Mouse (Mus musculus): ENCODE results near the gene Phactr2. TPM values are rescaled to one million over a fixed set of nuclear protein-coding genes. Genes with fewer than 3 reads are reported as not detected.

The Phactr2 gene
- polyA plus RNA-seq, 1 experiment from 2014 or later = 21.7 TPM

- ATAC-seq (ENCODE audit: insufficient number of reproducible peaks, insufficient read depth, low FRiP score, low TSS enrichment, low read depth) = no peak
- Histone ChIP-seq H3K4me1 (replicated peaks) (no peaks in the 10 kb centered on the region), H3K9me3 (no peaks in the 10 kb centered on the region), H3K27me3 (no peaks in the 10 kb centered on the region), H3K4me2 (no peak overlapping the region), H3K9ac (replicated peaks) (no peak overlapping the region), H3K27ac (no peak overlapping the region), H3K36me3 (peaks cover 39% of the 10 kb centered on the region), H3K4me3 (replicated peaks) (no peak overlapping the region)
- 87% methylated on average over 3 of the region's 3 CpGs for WGBS
Measured at GRCm38 (mm10) chr10:13234503-13234902, 239.7 kb downstream of the Phactr2 start.

DNA sequence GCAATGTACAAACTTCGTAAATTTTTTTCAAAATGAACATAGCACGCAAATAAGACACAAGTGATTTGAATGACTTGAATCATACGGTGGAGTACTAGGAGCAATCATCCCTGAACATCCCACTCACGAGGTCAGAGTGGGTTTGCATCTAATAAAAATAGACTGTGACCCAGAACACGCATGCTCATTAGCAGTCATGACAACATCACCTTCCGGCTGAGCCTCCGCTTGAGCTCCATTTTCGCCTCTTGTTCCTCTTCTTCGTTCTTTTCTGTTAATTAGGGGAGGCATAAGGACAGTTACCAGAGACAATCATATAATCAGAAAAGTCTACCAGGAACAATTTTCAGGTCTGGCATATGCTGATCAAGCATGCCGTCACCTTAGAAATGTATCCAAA is 240.3 kb downstream of the Phactr2 start:
- H3K36me3 ChIP-seq = peaks cover 35% of the 10 kb centered on the region; the same call in 1 of the 2 replicates
- H3K27ac ChIP-seq = no peak overlapping the region
- no peaks in the 10 kb centered on the region for H3K4me1 ChIP-seq (replicated peaks)
- no peak overlapping the region for H3K9ac ChIP-seq (replicated peaks)
- no peaks in the 10 kb centered on the region for H3K9me3 ChIP-seq
- no peak for ATAC-seq (ENCODE audit: insufficient number of reproducible peaks, insufficient read depth, low FRiP score, low TSS enrichment, low read depth)
- H3K27me3 ChIP-seq = no peaks in the 10 kb centered on the region
- H3K4me2 ChIP-seq = no peak overlapping the region
- 91% methylated on average over 10 of the region's 10 CpGs for WGBS
- no peak overlapping the region for H3K4me3 ChIP-seq (replicated peaks)

DNA sequence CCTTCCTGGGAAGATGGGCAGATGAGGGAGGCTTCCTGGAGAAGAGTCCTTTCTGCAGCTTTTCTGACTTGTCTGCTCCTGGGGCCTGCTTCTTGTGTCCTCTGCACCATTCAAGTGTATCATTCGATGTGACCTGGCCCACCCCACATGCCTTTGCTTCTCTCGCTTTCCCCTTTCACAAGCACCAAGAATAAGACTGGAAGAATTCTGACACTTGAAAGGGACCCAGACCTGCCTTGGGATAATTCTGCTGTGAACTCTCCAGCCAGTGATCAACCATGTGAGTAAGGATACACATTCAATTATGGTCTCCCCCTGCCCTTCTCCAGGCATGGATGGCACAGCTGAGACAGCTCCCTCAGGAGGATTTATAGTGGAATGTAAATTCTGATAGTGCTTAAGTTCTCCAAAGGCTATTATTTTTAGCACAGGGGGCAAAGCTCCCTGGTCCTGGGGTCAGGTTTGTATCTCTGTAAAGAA is 241.0 kb downstream of the Phactr2 start:
- H3K36me3 ChIP-seq = peaks cover 35% of the 10 kb centered on the region; the same call in 1 of the 2 replicates
- H3K4me1 ChIP-seq (replicated peaks) = no peaks in the 10 kb centered on the region
- no peak overlapping the region for H3K4me3 ChIP-seq (replicated peaks)
- H3K4me2 ChIP-seq = no peak overlapping the region
- H3K27ac ChIP-seq = no peak overlapping the region
- no peaks in the 10 kb centered on the region for H3K9me3 ChIP-seq
- whole genome bisulfite sequencing = 77% methylated on average over 2 of the region's 2 CpGs
- ATAC-seq (ENCODE audit: insufficient number of reproducible peaks, insufficient read depth, low FRiP score, low TSS enrichment, low read depth) = no peak
- H3K27me3 ChIP-seq = no peaks in the 10 kb centered on the region
- H3K9ac ChIP-seq (replicated peaks) = no peak overlapping the region

- 63% methylated on average over 9 of the region's 9 CpGs for WGBS
- no peak overlapping the region for H3K4me2 ChIP-seq
- H3K36me3 ChIP-seq = peaks cover 37% of the 10 kb centered on the region; the same call in 1 of the 2 replicates
- no peaks in the 10 kb centered on the region for H3K4me1 ChIP-seq (replicated peaks)
- no peaks in the 10 kb centered on the region for H3K9me3 ChIP-seq
- no peak overlapping the region for H3K9ac ChIP-seq (replicated peaks)
- no peaks in the 10 kb centered on the region for H3K27me3 ChIP-seq
- no peak overlapping the region for H3K27ac ChIP-seq
- H3K4me3 ChIP-seq (replicated peaks) = no peak overlapping the region
- ATAC-seq (ENCODE audit: insufficient number of reproducible peaks, insufficient read depth, low FRiP score, low TSS enrichment, low read depth) = no peak
Measured at GRCm38 (mm10) chr10:13232443-13233142, 241.6 kb downstream of the Phactr2 start.

GRCm38 (mm10) chr10:13230716-13231115 is 243.5 kb downstream of the Phactr2 start:
- Histone ChIP-seq H3K4me1 (replicated peaks) (no peaks in the 10 kb centered on the region), H3K27me3 (no peaks in the 10 kb centered on the region), H3K4me2 (no peak overlapping the region), H3K9me3 (no peaks in the 10 kb centered on the region), H3K9ac (replicated peaks) (no peak overlapping the region), H3K4me3 (replicated peaks) (no peak overlapping the region), H3K36me3 (peaks cover 29% of the 10 kb centered on the region; the same call in 1 of the 2 replicates), H3K27ac (no peak overlapping the region)
- no peak for ATAC-seq (ENCODE audit: insufficient number of reproducible peaks, insufficient read depth, low FRiP score, low TSS enrichment, low read depth)
- 91% methylated on average over 7 of the region's 7 CpGs for WGBS

GRCm38 (mm10) chr10:13225377-13226063 is 248.7 kb downstream of the Phactr2 start:
- Histone ChIP-seq H3K9me3 (no peaks in the 10 kb centered on the region), H3K27ac (no peak overlapping the region), H3K4me2 (no peak overlapping the region), H3K9ac (replicated peaks) (no peak overlapping the region), H3K27me3 (no peaks in the 10 kb centered on the region), H3K36me3 (peaks cover 25% of the 10 kb centered on the region), H3K4me3 (replicated peaks) (no peak overlapping the region), H3K4me1 (replicated peaks) (no peaks in the 10 kb centered on the region)
- WGBS = 86% methylated on average over 7 of the region's 7 CpGs
- ATAC-seq (ENCODE audit: insufficient number of reproducible peaks, insufficient read depth, low FRiP score, low TSS enrichment, low read depth) = no peak

- H3K27ac ChIP-seq = no peak overlapping the region
- no peak overlapping the region for H3K4me2 ChIP-seq
- no peak for ATAC-seq (ENCODE audit: insufficient number of reproducible peaks, insufficient read depth, low FRiP score, low TSS enrichment, low read depth)
- H3K4me3 ChIP-seq (replicated peaks) = no peak overlapping the region
- no peak overlapping the region for H3K9ac ChIP-seq (replicated peaks)
- no peaks in the 10 kb centered on the region for H3K27me3 ChIP-seq
- H3K4me1 ChIP-seq (replicated peaks) = no peaks in the 10 kb centered on the region
- WGBS = 87% methylated on average over 3 of the region's 3 CpGs
- no peaks in the 10 kb centered on the region for H3K9me3 ChIP-seq
- peaks cover 15% of the 10 kb centered on the region for H3K36me3 ChIP-seq
Measured at GRCm38 (mm10) chr10:13222135-13222534, 252.1 kb downstream of the Phactr2 start.

DNA sequence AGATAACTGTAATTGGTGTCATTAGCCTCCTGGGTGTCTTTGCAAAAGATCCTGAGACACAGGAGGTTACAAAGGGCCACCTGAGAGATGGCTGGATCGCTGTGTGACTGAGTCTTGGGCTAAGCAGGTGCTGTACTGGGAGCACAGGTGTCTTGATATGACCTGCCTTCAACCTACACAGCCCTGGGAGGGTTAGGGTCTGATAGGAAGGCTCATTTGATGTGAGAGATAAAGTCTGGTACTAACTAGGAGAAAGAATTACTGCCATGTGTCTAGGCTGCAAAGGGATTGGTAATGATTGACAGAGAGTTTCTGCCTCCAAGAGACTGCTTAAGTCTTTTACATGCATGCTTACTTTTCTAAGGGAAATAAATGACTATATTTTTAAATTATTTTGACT is 254.2 kb downstream of the Phactr2 start:
- Histone ChIP-seq H3K4me2 (no peak overlapping the region), H3K9ac (replicated peaks) (no peak overlapping the region), H3K27me3 (no peaks in the 10 kb centered on the region), H3K27ac (no peak overlapping the region), H3K4me1 (replicated peaks) (no peaks in the 10 kb centered on the region), H3K9me3 (no peaks in the 10 kb centered on the region), H3K4me3 (replicated peaks) (no peak overlapping the region), H3K36me3 (peaks cover 19% of the 10 kb centered on the region)
- WGBS = 67% methylated on average over 1 of the region's 1 CpGs
- ATAC-seq (ENCODE audit: insufficient number of reproducible peaks, insufficient read depth, low FRiP score, low TSS enrichment, low read depth) = no peak

DNA sequence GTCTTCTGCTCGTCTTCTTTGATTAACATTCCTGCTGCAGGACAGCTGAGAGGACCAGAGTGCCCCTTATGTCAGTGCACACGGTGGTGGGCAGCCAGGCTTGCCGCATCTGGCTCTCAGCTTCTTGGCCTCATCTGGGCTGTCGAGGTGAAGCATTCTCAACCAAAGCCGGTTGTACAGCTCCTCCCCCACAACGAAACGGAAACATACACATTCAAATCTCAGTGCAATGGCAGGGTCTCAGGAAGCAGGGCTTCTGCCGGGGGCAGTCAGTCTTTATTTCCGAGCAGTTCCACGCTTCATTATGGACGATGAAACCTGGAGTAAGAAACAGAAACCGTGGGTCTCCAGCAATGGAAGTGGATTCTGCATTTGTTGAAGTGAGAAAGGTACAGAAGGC is 260.3 kb downstream of the Phactr2 start:
- H3K27me3 ChIP-seq = no peaks in the 10 kb centered on the region
- ATAC-seq (ENCODE audit: insufficient number of reproducible peaks, insufficient read depth, low FRiP score, low TSS enrichment, low read depth) = no peak
- WGBS = 81% methylated on average over 12 of the region's 12 CpGs
- H3K4me2 ChIP-seq = no peak overlapping the region
- no peak overlapping the region for H3K4me3 ChIP-seq (replicated peaks)
- H3K4me1 ChIP-seq (replicated peaks) = 0 out of 2 replicates have a peak, but pooled peaks cover 2% of the 10 kb centered on the region
- no peaks in the 10 kb centered on the region for H3K9me3 ChIP-seq
- no peak overlapping the region for H3K9ac ChIP-seq (replicated peaks)
- H3K36me3 ChIP-seq = peaks cover 12% of the 10 kb centered on the region; the same call in 1 of the 2 replicates
- H3K27ac ChIP-seq = no peak overlapping the region

- Histone ChIP-seq H3K27me3 (no peaks in the 10 kb centered on the region), H3K27ac (no peak overlapping the region), H3K36me3 (peaks cover 12% of the 10 kb centered on the region; the same call in 1 of the 2 replicates), H3K4me1 (replicated peaks) (0 out of 2 replicates have a peak, but pooled peaks cover 2% of the 10 kb centered on the region), H3K4me3 (replicated peaks) (no peak overlapping the region), H3K9me3 (no peaks in the 10 kb centered on the region), H3K4me2 (no peak overlapping the region), H3K9ac (replicated peaks) (no peak overlapping the region)
- ATAC-seq (ENCODE audit: insufficient number of reproducible peaks, insufficient read depth, low FRiP score, low TSS enrichment, low read depth) = no peak
- 75% methylated on average over 6 of the region's 6 CpGs for WGBS
Measured at GRCm38 (mm10) chr10:13212829-13213228, 261.4 kb downstream of the Phactr2 start.

DNA sequence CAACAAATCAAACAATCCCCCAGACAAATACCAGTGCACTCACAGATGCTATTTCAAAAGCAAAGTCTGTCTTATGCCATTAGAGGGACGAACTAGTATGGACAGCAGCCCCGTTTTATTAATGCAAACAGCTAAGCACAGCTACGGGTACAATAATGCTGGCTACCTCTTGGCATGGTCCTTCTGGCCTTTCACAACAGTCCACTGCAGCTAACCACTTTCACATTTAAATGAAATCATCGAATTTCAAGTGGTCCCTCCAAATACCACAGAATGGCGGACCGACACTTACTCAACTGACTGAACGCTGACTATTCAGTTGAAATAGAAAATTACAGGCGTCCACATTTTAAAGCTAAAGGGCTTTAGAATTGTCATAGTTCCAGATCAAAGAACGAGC is 261.9 kb downstream of the Phactr2 start:
- no peak overlapping the region for H3K4me2 ChIP-seq
- no peak overlapping the region for H3K9ac ChIP-seq (replicated peaks)
- no peak overlapping the region for H3K4me3 ChIP-seq (replicated peaks)
- H3K36me3 ChIP-seq = peaks cover 12% of the 10 kb centered on the region; the same call in 1 of the 2 replicates
- 80% methylated on average over 9 of the region's 9 CpGs for WGBS
- ATAC-seq (ENCODE audit: insufficient number of reproducible peaks, insufficient read depth, low FRiP score, low TSS enrichment, low read depth) = no peak
- no peaks in the 10 kb centered on the region for H3K9me3 ChIP-seq
- H3K27me3 ChIP-seq = no peaks in the 10 kb centered on the region
- H3K27ac ChIP-seq = no peak overlapping the region
- H3K4me1 ChIP-seq (replicated peaks) = 0 out of 2 replicates have a peak, but pooled peaks cover 2% of the 10 kb centered on the region
